Mouse (Mus musculus) G1E (cell line): ENCODE data around the gene Nell2.

Source experiments
- CTCF ChIP-seq: IDR thresholded peaks from 2 replicates; pipeline ENCODE4 v1.5.1; 2012; ENCODE audit warnings: low read depth, low read length, inconsistent platforms, mixed read lengths
- POLR2AphosphoS5 ChIP-seq: IDR thresholded peaks from 2 replicates; pipeline ENCODE4 v1.6.1; 2012; ENCODE audit warnings: low read depth, low read length, inconsistent platforms; ENCODE audit not compliant: insufficient replicate concordance

GRCm38 (mm10) chr15:95534644-95535043 lies 6.3 kb upstream of the Nell2 start:
- no peak for TF ChIP-seq CTCF
- no peak for TF ChIP-seq POLR2AphosphoS5
